Mouse (Mus musculus) E14TG2a.4 (cell line): ENCODE data around the gene Srpk1.

Experiments used
- H3K27me3 ChIP-seq: 2 replicates; pipeline ENCODE4 v1.6.1; 2014; ENCODE audit warnings: low read length, control low read depth; ENCODE audit not compliant: insufficient read depth
- H3K36me3 ChIP-seq: 2 replicates; pipeline ENCODE4 v1.6.1; 2014; ENCODE audit warnings: low read length, control low read depth; ENCODE audit not compliant: insufficient read depth
- H3K4me1 ChIP-seq: replicated peaks from 2 replicates; pipeline ENCODE4 v1.6.1; 2014; ENCODE audit warnings: low read depth, low read length, control low read depth
- H3K4me3 ChIP-seq: replicated peaks from 2 replicates; pipeline ENCODE4 v1.5.1; 2014; ENCODE audit warnings: mild to moderate bottlenecking, low read length
- H3K9me3 ChIP-seq: 2 replicates; pipeline ENCODE4 v1.6.1; 2014; ENCODE audit warnings: low read length, control low read depth
- CTCF ChIP-seq: conservative IDR thresholded peaks from 2 replicates; pipeline ENCODE4 v1.5.1; 2014; ENCODE audit warnings: low read length
- NANOG ChIP-seq: IDR thresholded peaks from 2 replicates; pipeline ENCODE4 v1.6.1; 2014; ENCODE audit warnings: borderline replicate concordance, low read length, mixed read lengths
- POU5F1 ChIP-seq: IDR thresholded peaks from 2 replicates; pipeline ENCODE4 v1.6.1; 2014; ENCODE audit warnings: low read length, borderline replicate concordance

The Srpk1 gene

DNA sequence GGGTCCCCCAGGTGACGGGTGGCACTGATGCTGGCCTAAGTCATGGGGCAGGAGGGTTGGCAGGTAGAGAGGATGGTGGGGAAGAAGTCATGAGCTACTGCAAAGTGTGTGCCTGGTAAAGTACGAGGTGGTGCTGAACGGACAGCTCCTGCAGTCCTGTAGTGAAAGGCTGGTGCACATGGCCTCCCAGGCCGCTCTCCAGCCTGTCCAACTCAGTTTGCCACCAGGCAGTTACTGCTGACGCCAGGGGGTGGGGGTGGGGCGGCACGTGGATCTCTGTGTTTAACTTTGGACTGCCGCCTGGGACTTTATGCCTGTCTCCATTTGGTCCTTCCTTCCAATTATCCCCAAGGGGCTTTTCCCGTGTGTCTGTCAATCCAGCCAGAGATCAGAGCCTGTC is 42.1 kb downstream of the Srpk1 start:
- Histone ChIP-seq H3K4me3 (no peak overlapping the region), H3K4me1 (peaks cover 73% of the 10 kb centered on the region), H3K9me3 (no peaks in the 10 kb centered on the region), H3K36me3 (no peaks in the 10 kb centered on the region), H3K27me3 (peaks cover 17% of the 10 kb centered on the region)
- TF ChIP-seq NANOG (no peak; the same call in 1 of the 2 replicates), POU5F1 (no peak), CTCF (no peak)

DNA sequence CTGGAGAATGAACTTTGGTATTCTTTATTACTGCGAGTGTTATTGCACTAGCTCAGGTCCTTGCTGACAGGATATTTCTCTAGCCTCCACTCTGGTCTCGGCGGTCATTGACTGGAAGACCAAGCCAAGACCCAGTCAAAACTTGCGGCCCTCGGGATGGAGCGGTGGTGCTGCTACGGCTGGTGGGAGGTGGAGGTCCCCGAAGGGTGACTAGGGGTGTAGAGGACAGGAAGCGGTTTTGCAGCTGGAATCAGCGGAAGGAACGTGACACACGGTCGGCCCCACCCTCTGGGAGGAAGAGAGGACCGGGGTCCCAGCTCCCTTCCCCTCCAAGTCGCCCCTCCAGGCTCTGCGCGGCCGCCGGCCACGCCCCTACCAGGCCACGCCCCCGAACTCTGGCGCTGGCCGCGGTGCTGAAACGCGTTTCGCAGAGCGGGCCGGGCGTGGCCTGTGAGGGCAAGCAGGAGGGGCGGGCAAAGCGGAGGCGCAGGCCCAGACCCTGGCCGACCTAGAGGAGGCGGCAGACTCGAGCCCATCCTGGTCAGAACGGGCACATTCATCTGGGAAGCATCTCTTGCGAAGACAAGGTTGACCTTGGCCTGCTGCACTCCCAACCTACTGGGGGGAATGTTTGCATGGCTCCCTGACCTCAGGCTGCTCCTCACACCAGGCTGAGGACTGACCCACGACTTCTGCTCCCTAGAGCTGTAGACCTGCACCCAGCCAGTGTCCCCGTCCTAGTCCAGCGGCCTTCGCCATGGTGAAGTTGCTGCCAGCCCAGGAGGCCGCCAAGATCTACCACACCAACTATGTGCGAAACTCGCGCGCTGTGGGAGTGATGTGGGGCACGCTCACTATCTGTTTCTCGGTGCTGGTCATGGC is 47.0 kb downstream of the Srpk1 start, which contains the start of gene Lhfpl5:
Lhfpl5 (plus strand) TSS at position 398 of the 882 bp plus-strand sequence.
- H3K36me3 ChIP-seq: no peaks in the 10 kb centered on the region
- TF ChIP-seq NANOG: no peak
- TF ChIP-seq CTCF: no peak
- no peak for TF ChIP-seq POU5F1
- H3K9me3 ChIP-seq: no peaks in the 10 kb centered on the region
- H3K4me1 ChIP-seq: peaks cover 61% of the 10 kb centered on the region
- peaks cover 17% of the 10 kb centered on the region for H3K27me3 ChIP-seq
- peak within 1 kb of the TSS; percentile 75 for H3K4me3 ChIP-seq

DNA sequence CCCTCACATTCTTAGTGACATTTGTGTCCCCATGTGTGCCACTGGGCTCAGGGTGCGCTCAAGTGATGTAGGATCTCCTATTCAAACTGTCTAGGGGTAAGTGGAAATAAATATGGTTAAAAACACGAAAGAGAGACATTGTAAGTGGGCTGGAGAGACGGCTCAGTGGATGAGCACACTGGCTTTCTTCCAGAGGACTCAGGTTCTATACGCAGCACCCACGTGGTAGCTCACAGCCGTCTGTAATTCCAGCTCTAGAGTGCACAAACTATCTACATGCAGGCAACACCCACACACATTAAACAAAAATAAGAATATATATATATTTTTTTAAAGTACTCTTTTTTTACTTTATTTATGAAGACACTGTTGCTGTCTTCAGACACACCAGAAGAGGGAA is 49.6 kb downstream of the Srpk1 start:
- Histone ChIP-seq H3K36me3 (no peaks in the 10 kb centered on the region), H3K27me3 (peaks cover 17% of the 10 kb centered on the region), H3K4me1 (peaks cover 62% of the 10 kb centered on the region), H3K9me3 (no peaks in the 10 kb centered on the region), H3K4me3 (no peak overlapping the region)
- no peak for TF ChIP-seq CTCF
- no peak for TF ChIP-seq NANOG
- TF ChIP-seq POU5F1: no peak

DNA sequence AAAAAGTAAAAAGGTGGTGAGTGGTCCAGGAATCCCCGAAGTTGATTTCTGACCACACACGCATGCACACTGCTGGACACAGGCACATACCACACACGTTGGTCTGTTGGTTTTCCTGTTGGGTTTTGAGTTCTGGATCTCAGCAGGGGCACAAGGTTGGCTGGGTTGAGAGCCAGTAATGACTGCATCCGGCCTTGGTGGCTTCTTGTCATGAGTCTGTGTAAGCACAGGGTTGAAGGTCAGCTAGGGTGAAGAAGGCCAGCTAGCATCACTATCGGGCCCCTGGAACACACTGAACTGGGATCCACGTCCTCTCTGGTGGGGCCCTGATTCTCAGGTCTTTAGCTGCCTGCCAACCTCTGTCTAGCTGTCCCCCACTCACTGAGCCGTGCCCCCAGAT is 50.0 kb downstream of the Srpk1 start:
- no peak for TF ChIP-seq NANOG
- no peak for TF ChIP-seq CTCF
- TF ChIP-seq POU5F1: no peak

DNA sequence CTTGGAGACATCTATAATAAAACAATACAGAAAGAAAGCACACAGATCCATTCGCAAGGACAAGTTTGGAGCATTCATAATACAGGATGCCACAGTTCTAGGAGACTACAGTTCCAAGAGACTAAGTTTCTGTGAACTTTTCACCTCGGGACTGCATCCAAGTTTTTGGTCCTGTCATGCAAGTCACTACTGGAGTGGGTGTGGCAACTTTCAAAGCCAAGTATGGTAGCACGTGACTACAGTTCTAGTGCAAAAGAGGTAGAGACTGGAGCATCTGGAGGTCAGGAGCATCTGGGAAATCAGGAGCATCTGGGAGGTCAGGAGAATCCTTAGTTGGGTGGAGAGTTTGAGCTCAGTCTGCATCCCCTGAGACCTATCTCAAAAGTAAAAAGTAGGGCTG is 50.6 kb downstream of the Srpk1 start:
- TF ChIP-seq NANOG (no peak), POU5F1 (no peak), CTCF (no peak)

More for the DNA sequence above, 50.0 kb downstream of the Srpk1 start:
- Histone ChIP-seq H3K27me3 (peaks cover 17% of the 10 kb centered on the region), H3K9me3 (no peaks in the 10 kb centered on the region), H3K4me1 (peaks cover 66% of the 10 kb centered on the region), H3K36me3 (no peaks in the 10 kb centered on the region), H3K4me3 (no peak overlapping the region)

DNA sequence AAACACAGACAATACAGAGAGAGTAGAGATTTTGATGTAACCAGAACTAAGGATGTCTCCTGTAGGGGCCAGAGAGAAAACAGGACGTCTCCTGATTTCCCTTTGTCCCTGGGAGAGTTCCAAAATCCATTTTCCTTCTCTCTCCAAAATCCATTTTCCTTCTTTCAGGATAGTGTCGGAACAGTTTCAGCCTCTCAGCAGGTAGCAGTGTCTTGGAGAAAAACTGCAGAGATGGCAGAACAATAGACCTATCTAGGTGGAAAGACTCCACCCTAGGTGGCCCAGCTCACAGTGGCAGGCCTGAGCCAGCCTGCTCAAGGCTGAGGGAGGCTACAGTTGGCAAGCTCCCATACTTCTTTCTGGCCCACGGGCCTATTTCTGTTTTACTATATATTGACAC is 55.0 kb downstream of the Srpk1 start:
- Histone ChIP-seq H3K4me3 (no peak overlapping the region), H3K27me3 (no peaks in the 10 kb centered on the region), H3K9me3 (no peaks in the 10 kb centered on the region), H3K4me1 (peaks cover 63% of the 10 kb centered on the region), H3K36me3 (no peaks in the 10 kb centered on the region)
- TF ChIP-seq NANOG (peak; percentile 66), POU5F1 (no peak), CTCF (no peak)

More for the DNA sequence above, 50.6 kb downstream of the Srpk1 start:
- no peak overlapping the region for H3K4me3 ChIP-seq
- H3K9me3 ChIP-seq: no peaks in the 10 kb centered on the region
- peaks cover 70% of the 10 kb centered on the region for H3K4me1 ChIP-seq
- H3K36me3 ChIP-seq: no peaks in the 10 kb centered on the region
- H3K27me3 ChIP-seq: peaks cover 12% of the 10 kb centered on the region

DNA sequence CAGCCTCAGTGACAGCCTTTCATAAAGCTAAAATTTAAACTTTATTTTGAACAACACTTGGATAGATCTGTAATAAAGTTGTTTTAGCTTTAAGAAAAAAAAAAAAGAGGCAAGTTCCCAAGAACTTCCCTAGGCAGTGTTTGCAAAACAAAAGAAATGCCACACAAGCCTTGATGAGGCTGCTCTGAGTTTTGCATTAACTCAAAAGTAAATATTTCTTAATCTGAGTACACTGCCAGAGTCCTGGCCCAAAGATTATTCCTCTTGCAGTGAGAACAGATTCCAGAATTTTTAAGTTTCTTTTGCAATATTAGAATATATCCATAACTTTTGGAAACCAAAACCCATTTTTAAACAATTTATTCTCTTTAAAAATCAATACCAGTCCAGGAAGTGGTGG is 57.3 kb downstream of the Srpk1 start:
- Histone ChIP-seq H3K27me3 (no peaks in the 10 kb centered on the region), H3K4me3 (no peak overlapping the region), H3K9me3 (no peaks in the 10 kb centered on the region), H3K4me1 (peaks cover 72% of the 10 kb centered on the region), H3K36me3 (no peaks in the 10 kb centered on the region)
- TF ChIP-seq NANOG (no peak), CTCF (no peak), POU5F1 (no peak)

DNA sequence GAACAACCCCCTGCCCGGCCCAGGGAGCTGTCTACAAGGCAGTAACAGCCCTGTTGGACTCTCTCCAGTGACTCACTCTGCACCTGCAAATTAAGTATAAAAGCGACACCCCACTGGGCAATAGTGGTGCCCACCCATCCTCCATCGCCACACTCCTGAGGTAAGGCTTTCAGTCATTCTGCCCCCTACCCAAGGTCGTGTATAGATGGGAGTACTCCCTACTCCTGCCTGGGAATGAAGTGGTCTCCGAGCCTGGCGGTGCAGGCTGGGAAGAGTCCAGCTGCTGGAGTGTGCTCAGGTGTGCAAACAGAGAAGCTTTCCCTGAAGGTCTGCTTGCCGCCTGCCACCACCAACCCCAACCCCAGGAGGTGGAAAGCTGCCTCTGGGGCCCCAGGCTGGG is 60.9 kb downstream of the Srpk1 start:
- 0 out of 2 replicates have a peak overlapping the region, but pooled peaks have one; percentile 43 for H3K4me3 ChIP-seq
- TF ChIP-seq CTCF (no peak), POU5F1 (no peak), NANOG (no peak)
- peaks cover 72% of the 10 kb centered on the region for H3K4me1 ChIP-seq
- H3K9me3 ChIP-seq: no peaks in the 10 kb centered on the region
- H3K36me3 ChIP-seq: no peaks in the 10 kb centered on the region
- H3K27me3 ChIP-seq: no peaks in the 10 kb centered on the region
